Mouse (Mus musculus): Measurements from ENCODE around the gene Gm8138. TPM values are rescaled to one million over a fixed set of nuclear protein-coding genes. Genes with fewer than 3 reads are reported as not detected.
"Not testable (repeated sequence)": the region's sequence is repeated elsewhere in the genome, so short reads cannot be mapped to it uniquely, and the experiment has no call there.

Gm8138 gene
- not detected for total RNA-seq (2021)
- long read RNA-seq, experiment 1 = 0 reads
- long read RNA-seq, experiment 2 = 0 reads

GRCm38 (mm10) chr14:43416250-43416649 lies at the start of gene Gm8138:
Gene Gm8138, minus strand, starts transcription at chr14:43416350.
- not testable (repeated sequence) for DNase-seq (ENCODE audit: low spot score in 2 of 2)

GRCm38 (mm10) chr14:43361713-43362112 lies 54.4 kb downstream of the Gm8138 start:
- not testable (repeated sequence) for DNase-seq (ENCODE audit: low spot score in 2 of 2)

Other genes with a start within 250 kb of the Gm8138 start
- 1 to 10 TPM in 1 of 2 experiments, under 1 TPM in 1; 0.93 to 1.3 TPM for gene Gm7233, start 236.5 kb downstream of the Gm8138 start, total RNA-seq (2021)
- not detected for gene Gm8122, start 181.0 kb downstream of the Gm8138 start, total RNA-seq (2021)
- 1 to 10 TPM; 1.1 to 1.8 TPM for gene Gm8126, start 157.7 kb downstream of the Gm8138 start, total RNA-seq (2021)
- gene Gm9732, start 141.3 kb downstream of the Gm8138 start, total RNA-seq (2021) = under 1 TPM in 1 of 2 experiments, not detected in 1; 0.47 TPM
- not detected for gene Gm8127, start 122.5 kb downstream of the Gm8138 start, total RNA-seq (2021)
- under 1 TPM in 1 of 2 experiments, not detected in 1; 0.59 TPM for gene 1700001F09Rik, start 68.5 kb downstream of the Gm8138 start, total RNA-seq (2021)
- gene Gm5799, start 127.2 kb upstream of the Gm8138 start, total RNA-seq (2021) = under 1 TPM in 1 of 2 experiments, not detected in 1; 0.35 TPM
- gene Gm17654, start 162.8 kb upstream of the Gm8138 start, total RNA-seq (2021) = not detected
- not detected for gene Gm10375, start 191.7 kb upstream of the Gm8138 start, total RNA-seq (2021)

Measured in left cerebral cortex, adult 18-20 months (tissue).